Mouse (Mus musculus): ENCODE results near the gene Use1. TPM values are rescaled to one million over a fixed set of nuclear protein-coding genes. Genes with fewer than 3 reads are reported as not detected.

Use1 gene
- polyA plus RNA-seq, 1 experiment: not detected

- peak overlapping the region; percentile 74; the same call in 1 of the 2 replicates for H3K27ac ChIP-seq (ENCODE audit: insufficient read depth, low read depth, low read length)
- TF ChIP-seq POLR2A (IDR thresholded peaks at IDR 0.05; ENCODE audit: insufficient read depth, low read depth, low read length): no peak
- no peak for TF ChIP-seq CTCF (IDR thresholded peaks at IDR 0.05; ENCODE audit: insufficient read depth, low read depth, low read length)
- 7% methylated on average over 79 of the region's 80 CpGs for WGBS
- peaks cover 36% of the 10 kb centered on the region for H3K4me1 ChIP-seq (ENCODE audit: control insufficient read depth, insufficient read depth, low read length)
- peak overlapping the region; percentile 91 for H3K4me3 ChIP-seq (ENCODE audit: insufficient read depth, low read depth, low read length)
Observed at GRCm38 (mm10) chr8:71381971-71382961, 15.6 kb downstream of the Use1 start.

- Histone ChIP-seq H3K4me3 (ENCODE audit: insufficient read depth, low read depth, low read length) (no peak overlapping the region), H3K4me1 (ENCODE audit: control insufficient read depth, insufficient read depth, low read length) (peaks cover 35% of the 10 kb centered on the region), H3K27ac (ENCODE audit: insufficient read depth, low read depth, low read length) (no peak overlapping the region)
- TF ChIP-seq CTCF (IDR thresholded peaks at IDR 0.05; ENCODE audit: insufficient read depth, low read depth, low read length) (no peak), POLR2A (IDR thresholded peaks at IDR 0.05; ENCODE audit: insufficient read depth, low read depth, low read length) (no peak)
- 62% methylated on average over 12 of the region's 12 CpGs for WGBS
Observed at GRCm38 (mm10) chr8:71383396-71383795, 16.7 kb downstream of the Use1 start.

- 87% methylated on average over 3 of the region's 3 CpGs for WGBS
- TF ChIP-seq POLR2A (IDR thresholded peaks at IDR 0.05; ENCODE audit: insufficient read depth, low read depth, low read length) (no peak), CTCF (IDR thresholded peaks at IDR 0.05; ENCODE audit: insufficient read depth, low read depth, low read length) (no peak)
- Histone ChIP-seq H3K27ac (ENCODE audit: insufficient read depth, low read depth, low read length) (no peak overlapping the region), H3K4me1 (ENCODE audit: control insufficient read depth, insufficient read depth, low read length) (peaks cover 34% of the 10 kb centered on the region), H3K4me3 (ENCODE audit: insufficient read depth, low read depth, low read length) (no peak overlapping the region)
Observed at GRCm38 (mm10) chr8:71383860-71384259, 17.2 kb downstream of the Use1 start.

GRCm38 (mm10) chr8:71385212-71385835, 18.7 kb downstream of the Use1 start:
- no peak overlapping the region for H3K27ac ChIP-seq (ENCODE audit: insufficient read depth, low read depth, low read length)
- H3K4me1 ChIP-seq (ENCODE audit: control insufficient read depth, insufficient read depth, low read length): peaks cover 20% of the 10 kb centered on the region
- no peak overlapping the region for H3K4me3 ChIP-seq (ENCODE audit: insufficient read depth, low read depth, low read length)
- WGBS: 82% methylated on average over 12 of the region's 12 CpGs
- no peak for TF ChIP-seq CTCF (IDR thresholded peaks at IDR 0.05; ENCODE audit: insufficient read depth, low read depth, low read length)
- no peak for TF ChIP-seq POLR2A (IDR thresholded peaks at IDR 0.05; ENCODE audit: insufficient read depth, low read depth, low read length)

GRCm38 (mm10) chr8:71388267-71388666, 21.6 kb downstream of the Use1 start:
- Histone ChIP-seq H3K27ac (ENCODE audit: insufficient read depth, low read depth, low read length) (no peak overlapping the region), H3K4me3 (ENCODE audit: insufficient read depth, low read depth, low read length) (no peak overlapping the region), H3K4me1 (ENCODE audit: control insufficient read depth, insufficient read depth, low read length) (0 out of 2 replicates have a peak, but pooled peaks cover 5% of the 10 kb centered on the region)
- WGBS: 84% methylated on average over 1 of the region's 1 CpGs
- TF ChIP-seq CTCF (IDR thresholded peaks at IDR 0.05; ENCODE audit: insufficient read depth, low read depth, low read length): no peak
- TF ChIP-seq POLR2A (IDR thresholded peaks at IDR 0.05; ENCODE audit: insufficient read depth, low read depth, low read length): no peak

- TF ChIP-seq CTCF (IDR thresholded peaks at IDR 0.05; ENCODE audit: insufficient read depth, low read depth, low read length) (no peak), POLR2A (IDR thresholded peaks at IDR 0.05; ENCODE audit: insufficient read depth, low read depth, low read length) (no peak)
- H3K4me3 ChIP-seq (ENCODE audit: insufficient read depth, low read depth, low read length): no peak overlapping the region
- peaks cover 9% of the 10 kb centered on the region for H3K4me1 ChIP-seq (ENCODE audit: control insufficient read depth, insufficient read depth, low read length)
- no peak overlapping the region for H3K27ac ChIP-seq (ENCODE audit: insufficient read depth, low read depth, low read length)
- 97% methylated on average over 2 of the region's 2 CpGs for WGBS
Observed at GRCm38 (mm10) chr8:71391696-71392095, 25.0 kb downstream of the Use1 start.

- 74% methylated on average over 5 of the region's 5 CpGs for WGBS
- peaks cover 5% of the 10 kb centered on the region for H3K4me1 ChIP-seq (ENCODE audit: control insufficient read depth, insufficient read depth, low read length)
- H3K4me3 ChIP-seq (ENCODE audit: insufficient read depth, low read depth, low read length): no peak overlapping the region
- no peak overlapping the region for H3K27ac ChIP-seq (ENCODE audit: insufficient read depth, low read depth, low read length)
- TF ChIP-seq CTCF (IDR thresholded peaks at IDR 0.05; ENCODE audit: insufficient read depth, low read depth, low read length) (no peak), POLR2A (IDR thresholded peaks at IDR 0.05; ENCODE audit: insufficient read depth, low read depth, low read length) (no peak)
Observed at GRCm38 (mm10) chr8:71392391-71392790, 25.7 kb downstream of the Use1 start.

- Histone ChIP-seq H3K4me1 (ENCODE audit: control insufficient read depth, insufficient read depth, low read length) (peaks cover 9% of the 10 kb centered on the region), H3K27ac (ENCODE audit: insufficient read depth, low read depth, low read length) (no peak overlapping the region), H3K4me3 (ENCODE audit: insufficient read depth, low read depth, low read length) (no peak overlapping the region)
- 11% methylated on average over 3 of the region's 3 CpGs for WGBS
- TF ChIP-seq CTCF (IDR thresholded peaks at IDR 0.05; ENCODE audit: insufficient read depth, low read depth, low read length) (no peak), POLR2A (IDR thresholded peaks at IDR 0.05; ENCODE audit: insufficient read depth, low read depth, low read length) (no peak)
Observed at GRCm38 (mm10) chr8:71392871-71393270, 26.2 kb downstream of the Use1 start.

GRCm38 (mm10) chr8:71394481-71394880, 27.8 kb downstream of the Use1 start:
- Histone ChIP-seq H3K4me1 (ENCODE audit: control insufficient read depth, insufficient read depth, low read length) (peaks cover 9% of the 10 kb centered on the region), H3K27ac (ENCODE audit: insufficient read depth, low read depth, low read length) (no peak overlapping the region), H3K4me3 (ENCODE audit: insufficient read depth, low read depth, low read length) (no peak overlapping the region; the same call in 1 of the 2 replicates)
- no peak for TF ChIP-seq POLR2A (IDR thresholded peaks at IDR 0.05; ENCODE audit: insufficient read depth, low read depth, low read length)
- TF ChIP-seq CTCF (IDR thresholded peaks at IDR 0.05; ENCODE audit: insufficient read depth, low read depth, low read length): no peak
- 81% methylated on average over 7 of the region's 7 CpGs for WGBS
